Mouse (Mus musculus) T-helper 1 cell (primary cell): ENCODE measurements at regions not wholly inside any gene's neighbourhood (a gene's known extent, or its start where the extent isn't known, plus 50 kb on each side); places are given as distances from the start of the nearest gene placed in this dataset.

Experiments used
- in situ Hi-C: fragments of 300-600 bp; cut with MboI, MseI; formaldehyde crosslinking; loops from one replicate; pipeline ENCODE4 v1.15.1; 2025; ENCODE audit warnings: high pct_unique_total_duplicates

GRCm38 (mm10) chr6:51701253-51702020, 177.7 kb downstream of the Snx10 start:
- in situ Hi-C loops = no loop called here

GRCm38 (mm10) chr6:51702456-51703171, 178.9 kb downstream of the Snx10 start:
- in situ Hi-C loops = no loop called here

GRCm38 (mm10) chr6:51708011-51708410, 184.3 kb downstream of the Snx10 start:
- in situ Hi-C loops = no loop called here

GRCm38 (mm10) chr6:51708668-51709339, 185.1 kb downstream of the Snx10 start:
- in situ Hi-C loops = no loop called here

GRCm38 (mm10) chr6:51709340-51710067, 185.8 kb downstream of the Snx10 start:
- in situ Hi-C loops = no loop called here

- in situ Hi-C loops = no loop called here
Observed at GRCm38 (mm10) chr6:51710153-51710552, 186.5 kb downstream of the Snx10 start.

GRCm38 (mm10) chr6:51710926-51711615, 187.4 kb downstream of the Snx10 start:
- in situ Hi-C loops = no loop called here

- in situ Hi-C loops = no loop called here
Observed at GRCm38 (mm10) chr6:51711616-51711970, 187.9 kb downstream of the Snx10 start.

GRCm38 (mm10) chr6:51715158-51715840, 191.6 kb downstream of the Snx10 start:
- in situ Hi-C loops = no loop called here

- in situ Hi-C loops = no loop called here
Observed at GRCm38 (mm10) chr6:51717386-51717785, 193.7 kb downstream of the Snx10 start.

- in situ Hi-C loops = no loop called here
Observed at GRCm38 (mm10) chr6:51720705-51721104, 197.0 kb downstream of the Snx10 start.

GRCm38 (mm10) chr6:51723053-51723452, 199.4 kb downstream of the Snx10 start:
- in situ Hi-C loops = no loop called here

- in situ Hi-C loops = no loop called here
Observed at GRCm38 (mm10) chr6:51727191-51727590, 203.5 kb downstream of the Snx10 start.

- in situ Hi-C loops = no loop called here
Observed at GRCm38 (mm10) chr6:51728816-51729562, 205.3 kb downstream of the Snx10 start.

GRCm38 (mm10) chr6:51730564-51731351, 207.1 kb downstream of the Snx10 start:
- in situ Hi-C loops = no loop called here

GRCm38 (mm10) chr6:51732298-51732895, 208.7 kb downstream of the Snx10 start:
- in situ Hi-C loops = no loop called here

- in situ Hi-C loops = no loop called here
Observed at GRCm38 (mm10) chr6:51736051-51736450, 212.3 kb downstream of the Snx10 start.

- in situ Hi-C loops = no loop called here
Observed at GRCm38 (mm10) chr6:51743105-51743660, 219.5 kb downstream of the Snx10 start.
